Mouse (Mus musculus) gastrocnemius, postnatal 36 days (tissue): ENCODE results near the gene Tmem179b. TPM values are rescaled to one million over a fixed set of nuclear protein-coding genes. Genes with fewer than 3 reads are reported as not detected.

Experiments
- DNase-seq, 2 experiments: peaks; one replicate each; pipeline ENCODE4 v3.0.0; 2022
- intact Hi-C: fragments of 180-260 bp; cut with DNase I; formaldehyde crosslinking; loops from one replicate; pipeline ENCODE4 v1.15.1; 2025
- total RNA-seq, 2 experiments: library from RNA; stranded (reverse); gene quantifications; 2 replicates each; pipeline ENCODE4 v1.2.3; 2021

Gene Tmem179b
- total RNA-seq, 2 experiments from 2014 or later, result 6.1 to 8.2 TPM

DNA sequence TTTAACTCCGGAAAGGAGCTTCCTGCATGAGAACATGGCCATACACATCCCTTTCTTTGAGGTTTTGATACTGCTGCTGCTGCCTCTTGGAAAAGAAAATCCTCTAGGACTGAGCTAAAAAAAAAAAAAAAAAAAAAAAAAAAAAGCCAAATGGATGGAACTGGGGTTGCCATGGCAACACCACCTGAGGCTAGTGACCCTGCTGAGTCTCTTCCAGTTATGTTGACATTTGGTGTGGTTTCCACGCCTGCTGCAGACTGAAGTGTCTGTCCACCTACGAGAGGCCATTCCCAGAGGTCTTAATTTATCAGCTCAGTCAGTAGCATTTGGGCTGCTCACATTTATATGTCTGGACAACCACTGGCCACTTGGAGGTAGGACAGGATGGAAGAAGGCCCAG, 14.3 kb upstream of the Tmem179b start:
- no peak for DNase-seq

DNA sequence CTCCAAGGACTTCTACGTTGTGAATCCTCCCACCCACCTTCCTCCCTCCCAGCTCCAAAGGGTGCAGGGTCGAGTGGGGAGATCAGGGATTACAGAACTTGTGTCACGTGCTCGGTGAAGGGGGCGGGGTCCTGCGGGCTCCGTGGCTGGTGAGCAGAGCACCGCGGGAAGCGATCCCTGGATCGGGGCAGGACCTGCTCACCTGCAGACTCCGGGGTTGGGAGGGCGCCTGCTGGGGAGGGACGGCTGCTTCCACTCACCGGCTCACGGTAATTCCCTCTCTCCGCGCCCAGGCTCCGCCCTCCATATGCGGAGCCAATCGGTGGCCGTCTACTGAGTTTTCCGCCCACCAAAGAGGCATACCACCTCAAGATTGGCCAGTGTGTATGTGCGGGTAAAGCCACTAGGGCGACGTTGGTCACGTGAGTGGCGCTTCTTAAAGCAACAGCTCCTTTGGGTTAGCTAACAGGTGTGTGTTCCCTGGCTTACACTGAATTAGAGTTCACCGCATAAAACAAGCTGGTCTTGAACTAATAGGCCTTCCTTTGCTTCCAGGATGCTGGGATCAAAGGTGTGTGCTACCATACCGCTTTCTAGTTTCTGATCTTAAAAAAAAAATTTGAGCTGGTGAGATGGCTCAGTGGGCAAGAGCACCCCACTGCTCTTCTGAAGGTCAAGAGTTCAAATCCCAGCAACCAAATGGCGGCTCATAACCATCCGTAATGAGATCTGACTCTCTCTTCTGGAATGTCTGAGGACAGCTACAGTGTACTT, 11.9 kb upstream of the Tmem179b start, which contains the start of gene Taf6l:
Gene Taf6l (minus strand): TSS at position 410 of the 774 bp plus-strand sequence.
- peak; percentile 83 to 88 for DNase-seq
- intact Hi-C loops, result no loop called here

More for the DNA sequence above, 14.3 kb upstream of the Tmem179b start:
- intact Hi-C loops, result no loop called here

DNA sequence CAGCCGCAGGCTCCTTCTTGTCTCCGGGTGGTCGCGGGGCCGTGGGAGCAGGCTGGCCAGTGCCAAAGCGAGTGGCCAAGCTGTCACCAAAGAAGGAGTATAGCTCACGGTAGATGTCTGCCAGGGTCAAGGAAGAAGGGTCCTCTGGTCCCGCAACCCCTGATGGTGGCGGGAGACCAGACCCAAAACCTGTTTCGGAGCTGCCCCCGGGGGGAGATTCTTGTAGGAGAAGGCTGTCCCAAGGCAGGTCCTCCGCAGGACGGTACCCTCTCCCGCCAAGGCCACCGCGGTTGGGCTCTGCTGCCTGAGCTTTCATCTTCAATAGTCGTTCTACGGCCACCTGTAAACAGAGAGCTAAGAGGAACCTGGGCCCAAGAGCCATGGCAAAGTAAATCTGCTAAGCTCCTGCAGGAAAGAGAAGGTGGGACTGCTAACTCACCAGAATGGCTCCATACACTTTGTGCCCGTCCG, 719 bp upstream of the Tmem179b start:
- intact Hi-C loops, result no loop called here
- no peak for DNase-seq

DNA sequence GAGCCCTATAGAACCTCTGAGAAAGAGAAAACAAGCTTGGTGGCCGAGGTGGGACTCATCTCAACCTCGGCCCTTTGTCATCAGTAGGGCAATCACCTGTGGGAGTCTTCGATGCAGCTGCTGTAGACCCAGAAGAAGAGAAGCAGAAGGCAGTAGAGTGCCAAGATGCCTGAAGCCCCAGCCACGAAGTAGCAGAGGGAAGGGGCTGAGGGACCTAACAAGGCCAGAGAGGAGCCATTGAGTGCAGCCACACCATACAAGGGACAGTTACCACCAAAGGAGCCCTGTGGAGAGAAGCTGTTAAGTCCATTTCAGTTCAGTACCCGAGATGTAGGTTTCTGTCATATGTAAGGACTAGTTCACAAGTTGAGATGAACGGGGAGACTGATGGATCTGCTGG, 858 bp downstream of the Tmem179b start:
- intact Hi-C loops, result no loop called here
- DNase-seq, result no peak

DNA sequence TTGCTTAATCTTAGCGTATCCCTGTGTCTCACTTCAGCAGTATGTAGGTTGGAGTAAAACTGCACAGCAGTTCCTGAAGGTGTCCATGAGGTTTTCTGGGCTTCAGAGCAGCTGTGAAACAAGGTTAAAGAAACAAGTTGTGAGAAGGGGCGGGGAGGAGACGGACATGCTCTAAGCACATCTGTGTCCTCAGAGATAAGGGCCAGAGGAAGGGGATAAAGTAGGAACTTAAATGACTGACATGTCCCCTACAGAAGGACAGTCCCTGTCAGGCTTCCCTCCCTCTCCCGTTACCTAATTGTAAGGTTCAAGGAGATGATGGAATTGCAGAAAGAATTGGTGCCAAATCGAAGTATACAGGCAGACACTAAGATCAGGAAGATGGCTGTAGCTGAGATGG, 1.3 kb downstream of the Tmem179b start:
- intact Hi-C loops, result no loop called here
- DNase-seq, result no peak

DNA sequence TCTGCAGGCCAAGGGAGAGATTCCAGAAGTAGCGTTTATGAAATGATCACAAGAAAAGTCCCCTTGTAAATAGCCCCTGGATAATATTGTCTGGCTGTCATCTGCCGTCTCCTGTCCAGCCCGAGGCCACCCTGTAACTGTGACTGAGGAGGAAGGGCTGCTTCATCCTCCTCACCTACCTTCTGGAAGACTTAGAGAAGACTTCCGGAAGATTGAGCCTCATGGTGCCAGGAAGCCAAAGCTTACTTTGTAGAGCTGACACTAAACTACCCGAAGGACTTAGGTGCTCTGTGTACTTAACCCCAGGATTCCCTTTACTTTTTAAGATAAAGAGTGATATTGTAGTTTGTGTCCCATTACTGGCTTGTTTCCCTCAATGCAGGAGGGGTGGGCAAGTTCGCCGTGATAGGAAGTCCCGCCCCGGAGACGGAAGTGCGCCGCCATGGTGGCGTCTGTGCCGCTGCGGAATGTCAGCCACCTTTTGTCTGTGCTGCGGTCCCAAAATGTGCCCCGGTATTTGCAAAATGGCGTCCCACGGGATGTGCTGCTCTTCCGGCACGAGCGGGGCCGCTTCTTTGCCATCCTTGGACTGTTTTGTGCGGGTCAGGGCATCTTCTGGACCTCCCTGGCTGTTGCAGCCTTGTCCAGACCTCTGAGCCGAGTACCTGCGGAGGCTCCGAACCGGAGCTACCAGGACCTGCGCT, 3.5 kb downstream of the Tmem179b start, which contains the start of gene Tmem223:
Gene Tmem223 (plus strand): TSS at position 430 of the 704 bp plus-strand sequence.
- DNase-seq, result peak; percentile 66 to 70
- intact Hi-C loops, result no loop called here

DNA sequence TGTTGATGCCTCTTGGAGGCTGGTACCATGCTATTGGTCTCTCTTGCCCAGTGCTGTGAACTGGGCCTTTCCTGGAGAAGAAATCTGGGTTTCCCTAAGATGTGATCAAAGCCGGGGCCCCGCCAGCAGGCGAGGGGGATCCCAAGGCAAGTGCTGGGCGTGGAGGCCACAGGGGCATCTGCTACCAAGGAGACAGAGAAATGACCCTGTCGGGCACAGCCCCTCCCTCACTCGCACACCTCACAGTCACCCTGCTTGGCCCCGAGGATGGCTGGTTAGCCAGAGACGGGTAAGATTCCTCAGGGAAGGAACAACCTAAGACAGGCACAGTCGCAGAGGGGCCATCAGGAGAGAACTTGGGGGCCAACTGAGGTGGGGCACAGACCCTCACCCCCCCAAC, 8.7 kb downstream of the Tmem179b start:
- no peak for DNase-seq
- intact Hi-C loops, result no loop called here

DNA sequence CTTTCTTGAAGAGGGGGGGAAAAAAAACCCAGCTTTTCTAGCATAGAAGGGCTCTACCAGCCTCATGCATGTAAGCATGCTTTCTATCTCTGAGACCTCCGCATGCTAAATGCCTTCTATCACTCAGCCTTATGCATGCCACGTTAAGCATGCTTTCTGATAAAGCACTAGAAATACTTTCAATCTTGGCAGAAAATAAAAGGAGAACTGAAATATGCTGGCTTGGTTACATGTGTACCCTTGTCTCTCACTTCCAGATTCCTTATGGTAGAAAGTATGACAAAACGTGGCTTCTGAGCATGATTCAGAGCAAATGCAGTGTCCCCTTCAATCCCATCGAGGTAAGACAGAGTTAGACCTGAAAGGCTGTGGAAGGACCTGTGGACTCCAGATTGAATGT, 11.0 kb downstream of the Tmem179b start:
- intact Hi-C loops, result no loop called here

DNA sequence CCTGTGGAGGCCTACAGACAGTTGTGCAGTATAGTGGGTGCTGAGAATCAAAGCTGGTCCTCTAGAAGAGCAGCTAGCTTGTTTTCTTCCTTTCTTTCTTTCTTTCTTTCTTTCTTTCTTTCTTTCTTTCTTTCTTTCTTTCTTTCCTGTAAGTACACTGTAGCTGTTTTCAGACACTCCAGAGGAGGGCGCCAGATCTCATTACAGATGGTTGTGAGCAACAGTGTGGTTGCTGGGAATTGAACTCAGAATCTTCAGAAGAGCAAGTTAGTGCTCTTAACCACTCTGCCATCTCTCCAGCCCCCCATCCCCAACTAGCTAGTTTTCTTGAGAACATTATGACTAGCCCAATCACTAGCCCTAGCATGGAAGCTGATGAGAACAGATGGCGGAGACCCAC, 13.5 kb downstream of the Tmem179b start:
- intact Hi-C loops, result no loop called here
- no peak for DNase-seq

More for the DNA sequence above, 11.0 kb downstream of the Tmem179b start:
- no peak for DNase-seq

DNA sequence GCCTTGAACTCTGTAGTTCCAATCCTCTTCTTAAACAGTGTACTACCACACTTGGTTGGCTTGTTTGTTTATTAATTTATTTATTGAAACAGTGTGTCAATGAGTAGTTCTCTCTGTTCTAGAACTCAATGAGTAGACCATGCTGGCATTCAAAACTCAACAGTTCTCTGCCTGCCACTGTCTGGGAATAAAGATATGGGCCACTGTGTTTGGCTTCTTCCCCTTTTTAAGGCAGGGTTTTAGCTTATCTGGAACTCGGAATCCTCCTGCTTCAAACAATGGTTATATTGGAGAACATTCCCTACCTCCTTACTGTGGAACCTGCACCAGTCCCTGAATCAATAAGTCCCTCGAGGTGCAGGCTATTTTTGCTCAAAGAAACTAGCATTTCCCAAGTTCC, 15.4 kb downstream of the Tmem179b start:
- DNase-seq, result no peak
- intact Hi-C loops, result no loop called here

DNA sequence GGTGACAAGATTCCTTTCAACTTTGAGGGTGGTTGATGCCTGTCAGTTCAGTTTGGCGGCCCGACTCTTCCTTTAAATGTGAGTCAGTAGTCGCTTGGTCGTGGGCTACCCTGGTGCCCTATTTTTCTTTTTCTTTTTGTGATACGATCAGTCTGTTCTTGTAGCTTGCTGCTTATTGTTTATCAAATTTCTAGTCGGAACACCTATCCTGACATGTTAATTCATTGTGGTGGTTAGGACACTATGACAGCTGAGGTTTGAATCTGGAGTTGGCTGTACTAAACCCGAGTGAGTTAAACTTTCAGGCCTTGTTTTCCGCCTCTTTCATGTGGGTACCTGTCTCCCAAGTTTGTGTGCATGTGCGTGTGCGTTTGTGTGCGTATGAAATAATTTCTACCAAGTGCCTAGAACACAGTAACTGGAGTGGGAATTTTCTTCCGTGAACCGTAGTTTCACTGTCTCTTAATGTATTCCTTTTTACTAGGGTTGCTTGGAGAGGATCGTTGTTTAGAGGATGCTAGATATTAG, 16.7 kb downstream of the Tmem179b start:
- intact Hi-C loops, result no loop called here

DNA sequence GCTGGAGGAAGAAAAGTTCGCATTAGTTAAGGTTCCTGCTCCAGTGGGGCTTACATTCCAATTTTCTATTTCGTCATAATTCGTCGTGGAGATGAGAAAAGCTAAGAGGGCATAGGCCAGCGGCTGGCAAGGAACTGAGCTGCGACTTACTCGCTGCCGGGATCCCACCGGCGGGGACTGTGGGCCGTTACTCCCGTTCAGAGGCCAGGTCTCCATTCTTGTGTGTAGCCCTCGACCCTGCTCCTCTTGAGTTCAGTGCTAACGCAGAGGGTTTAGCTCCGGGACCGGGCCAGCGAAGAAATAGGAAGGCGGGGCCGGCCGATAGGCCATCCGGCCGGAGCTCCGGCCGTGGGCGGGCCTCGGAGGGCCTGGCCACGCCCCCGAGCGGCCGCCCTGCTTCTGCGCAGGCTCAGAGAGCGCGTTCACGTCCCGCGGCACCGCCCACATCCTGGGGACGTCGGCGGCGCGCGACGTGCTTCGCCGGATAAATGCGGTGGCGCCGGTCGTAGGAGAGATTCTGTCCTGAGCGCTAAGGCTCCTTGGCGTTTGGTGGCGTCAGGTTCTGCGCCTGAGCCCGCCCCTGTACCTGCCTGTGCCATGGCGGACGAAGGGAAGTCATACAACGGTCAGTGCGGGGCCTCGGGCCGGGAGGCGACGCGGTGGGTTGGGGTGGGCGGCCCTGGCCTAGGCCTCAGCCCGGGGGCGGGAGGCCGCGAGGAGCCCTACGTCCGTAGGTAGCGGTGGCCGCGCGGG, 17.5 kb downstream of the Tmem179b start, which contains the start of gene Nxf1:
Gene Nxf1 (plus strand): TSS at position 439 of the 753 bp plus-strand sequence.
- intact Hi-C loops, result no loop called here
- peak; percentile 85 to 91 for DNase-seq

More for the DNA sequence above, 16.7 kb downstream of the Tmem179b start:
- no peak for DNase-seq

DNA sequence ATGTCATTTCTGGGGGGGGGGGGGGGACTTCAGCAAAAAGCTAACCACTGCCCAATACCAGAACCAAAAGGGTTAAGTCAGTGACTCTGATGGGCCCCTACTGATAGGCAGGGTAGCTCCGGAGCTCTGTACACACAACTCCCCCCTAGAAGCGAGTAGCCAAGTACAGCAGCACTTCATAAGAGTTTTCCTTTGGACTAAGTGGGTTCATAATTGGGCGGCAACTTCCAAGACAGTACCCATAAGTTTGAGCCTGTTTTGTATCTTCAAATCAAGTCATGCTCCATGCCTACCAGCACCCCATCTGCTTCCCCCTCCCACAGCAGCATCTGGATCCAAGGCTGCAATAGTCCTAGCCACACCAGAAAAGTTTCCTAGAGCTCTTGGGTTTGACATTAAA, 18.6 kb downstream of the Tmem179b start:
- DNase-seq, result no peak
- intact Hi-C loops, result no loop called here

DNA sequence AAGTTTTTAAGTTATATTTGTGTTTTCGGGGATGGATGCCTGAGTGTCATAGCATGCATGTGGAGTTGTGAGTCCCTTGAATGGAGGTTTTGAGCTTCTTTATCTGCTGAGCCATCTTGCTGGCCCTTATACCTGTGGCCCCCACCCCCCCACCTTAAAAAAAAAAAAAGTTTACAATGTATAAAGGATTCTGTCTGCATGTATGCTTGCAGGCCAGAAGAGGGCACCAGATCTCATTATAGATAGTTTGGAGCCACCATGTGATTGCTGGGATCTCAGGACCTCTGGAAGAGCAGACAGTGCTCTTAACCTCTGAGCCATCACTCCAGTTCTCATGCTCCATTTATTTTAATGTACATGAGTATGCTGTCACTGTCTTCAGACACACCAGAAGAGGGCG, 26.9 kb downstream of the Tmem179b start:
- intact Hi-C loops, result no loop called here
- DNase-seq, result no peak

DNA sequence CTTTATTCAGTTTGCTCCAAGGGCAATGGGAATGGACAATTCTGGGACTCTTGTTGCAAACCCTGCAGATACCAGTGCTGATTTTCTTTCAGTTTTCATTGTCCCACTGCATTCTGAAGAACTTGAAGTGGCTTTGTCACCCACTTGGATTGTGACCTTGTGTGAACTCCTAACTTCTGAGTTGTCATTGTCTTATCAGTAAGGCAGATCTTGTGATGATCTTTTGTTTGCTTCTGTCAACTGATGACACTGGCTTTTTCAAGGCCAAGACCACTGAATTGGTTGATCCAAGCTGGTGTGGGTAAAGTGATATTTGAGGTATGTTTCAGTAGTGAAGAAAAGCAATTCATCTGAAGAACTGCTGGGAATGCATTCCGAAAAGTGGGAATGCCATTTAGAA, 28.9 kb downstream of the Tmem179b start:
- DNase-seq, result no peak
- intact Hi-C loops, result no loop called here

DNA sequence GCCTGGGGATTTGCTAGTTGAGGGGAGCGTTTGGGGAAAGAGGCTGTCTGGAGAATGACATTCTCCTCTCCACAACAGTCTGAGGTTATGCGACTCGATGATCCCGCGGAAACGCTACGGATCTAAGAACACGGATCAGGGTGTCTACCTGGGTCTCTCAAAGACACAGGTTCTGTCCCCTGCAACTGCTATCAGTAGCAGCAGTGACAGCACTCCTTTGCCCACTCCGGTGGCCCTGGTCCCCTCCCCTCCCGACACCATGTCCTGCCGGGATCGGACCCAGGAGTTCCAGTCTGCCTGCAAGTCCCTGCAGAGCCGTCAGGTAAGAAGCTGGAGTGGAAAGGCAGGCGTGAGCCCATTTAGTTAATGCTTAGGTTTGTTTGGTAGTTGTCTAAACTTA, 32.1 kb downstream of the Tmem179b start:
- intact Hi-C loops, result no loop called here
- DNase-seq, result no peak

DNA sequence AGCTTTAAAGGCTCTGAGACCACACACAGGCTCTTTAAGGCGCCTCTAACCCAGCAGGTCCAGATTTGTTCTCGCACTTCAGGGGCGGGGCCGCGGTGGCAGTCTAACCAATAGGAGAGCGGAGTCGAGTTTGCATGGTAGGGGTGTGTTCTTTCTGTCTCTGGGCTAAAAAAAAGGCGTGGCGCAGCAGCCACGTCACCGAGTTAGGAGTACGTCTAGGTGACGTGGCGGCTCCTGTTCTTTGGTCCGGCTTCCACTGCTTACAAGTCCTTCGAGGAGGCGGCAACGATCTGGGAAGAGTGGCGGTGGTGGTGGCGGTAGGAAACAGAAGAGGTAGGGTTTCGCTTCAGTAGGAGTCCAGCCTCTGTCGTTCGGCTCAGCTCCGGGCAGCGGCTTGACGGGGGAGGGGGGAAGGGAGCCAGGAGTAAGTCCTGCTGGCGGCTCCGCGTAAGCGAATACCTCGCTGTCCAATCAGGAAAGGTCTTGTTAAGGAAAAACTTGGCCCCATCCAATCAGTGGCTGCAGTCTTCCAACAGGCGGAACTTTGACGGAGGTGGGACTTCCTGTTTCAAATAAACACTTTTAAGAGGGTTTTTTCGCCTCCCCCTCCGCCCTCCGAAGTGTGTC, 32.9 kb downstream of the Tmem179b start, which contains the start of gene Stx5a:
Gene Stx5a (plus strand): TSS at position 171 of the 627 bp plus-strand sequence.
- DNase-seq, result peak; percentile 94 to 96
- intact Hi-C loops, result no loop called here

DNA sequence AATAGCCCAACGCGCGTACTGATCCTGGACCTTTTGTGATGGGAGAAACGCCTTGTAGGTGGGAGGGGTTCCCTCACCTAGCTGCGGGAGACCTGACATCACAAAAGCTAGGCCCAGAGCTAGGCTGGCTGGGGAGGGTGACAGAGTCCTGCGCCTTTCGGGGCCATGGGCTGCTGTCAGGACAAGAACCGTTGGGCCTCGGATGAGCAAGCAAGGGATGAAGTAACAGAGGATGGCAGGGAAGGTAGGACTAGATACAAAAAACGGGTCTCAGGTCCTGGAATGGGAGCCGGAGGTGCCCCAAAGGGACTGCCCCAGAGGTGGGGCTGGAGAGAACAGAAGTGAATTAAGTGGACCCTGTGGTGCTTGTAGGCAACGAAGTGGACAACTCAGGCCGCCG, 33.7 kb downstream of the Tmem179b start, which contains the start of gene 1700092M07Rik:
Gene 1700092M07Rik (plus strand): TSS at position 116 of the 400 bp plus-strand sequence.
- no peak for DNase-seq
- intact Hi-C loops, result no loop called here

DNA sequence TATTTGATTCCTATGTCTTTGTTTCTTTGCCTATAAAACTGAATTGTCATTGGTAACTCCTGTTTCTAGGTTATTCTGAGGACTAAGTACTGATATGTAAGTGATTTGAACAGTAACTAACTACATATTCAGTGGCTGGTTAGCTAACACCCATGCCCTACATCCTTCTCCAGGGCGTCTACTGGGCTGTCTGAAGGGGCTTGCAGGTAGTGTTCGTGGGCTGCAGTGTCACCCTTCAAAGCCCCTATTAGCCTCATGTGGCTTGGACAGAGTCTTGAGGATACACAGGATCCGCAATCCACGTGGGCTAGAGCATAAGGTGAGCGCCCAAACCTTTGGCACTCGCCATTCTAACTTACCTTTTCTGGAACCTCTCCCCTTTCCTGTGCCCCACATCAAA, 34.6 kb downstream of the Tmem179b start:
- no peak for DNase-seq
- intact Hi-C loops, result no loop called here

DNA sequence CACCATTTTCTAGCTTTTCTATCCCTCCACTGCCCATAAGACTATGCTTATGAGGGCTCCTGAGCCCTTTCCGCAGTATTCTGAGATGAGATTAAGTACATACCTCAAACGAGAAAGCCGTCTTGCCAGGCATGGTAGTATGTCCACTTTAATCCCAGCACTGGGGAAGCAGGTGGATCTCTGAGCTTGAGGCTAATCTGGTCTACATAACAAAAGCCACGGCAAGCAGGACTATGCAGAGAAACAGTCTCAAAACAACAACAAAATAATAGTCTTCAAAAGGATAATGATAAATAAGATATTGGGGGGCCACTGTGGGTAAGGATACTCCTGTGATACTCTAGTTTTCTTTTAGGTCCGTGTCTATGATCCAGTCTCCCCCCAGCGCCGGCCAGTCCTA, 35.4 kb downstream of the Tmem179b start:
- intact Hi-C loops, result no loop called here
- DNase-seq, result no peak
